Mouse (Mus musculus) forebrain, embryonic 13.5 days (tissue): ENCODE results near the gene Mapk9. TPM values are rescaled to one million over a fixed set of nuclear protein-coding genes. Genes with fewer than 3 reads are reported as not detected.

Source experiments
- ATAC-seq: fragments of 200-750 bp; cut with Nextera tagmentation; 2 replicates; pipeline ENCODE4 v1.8.0; 2017
- H3K27ac ChIP-seq: fragments of 300-500 bp; sonication (generic); 2 replicates; pipeline ENCODE4 v1.5.1; 2015; ENCODE audit warnings: inconsistent platforms, mild to moderate bottlenecking, moderate library complexity
- H3K27me3 ChIP-seq: fragments of 300-500 bp; sonication (generic); 2 replicates; pipeline ENCODE4 v1.6.1; 2015; ENCODE audit warnings: mild to moderate bottlenecking, inconsistent platforms
- H3K36me3 ChIP-seq: fragments of 300-500 bp; sonication (generic); 2 replicates; pipeline ENCODE4 v1.6.1; 2015; ENCODE audit warnings: mild to moderate bottlenecking, inconsistent platforms; ENCODE audit not compliant: poor library complexity, severe bottlenecking
- H3K4me1 ChIP-seq: fragments of 300-500 bp; sonication (generic); 2 replicates; pipeline ENCODE4 v1.6.1; 2015; ENCODE audit warnings: inconsistent platforms
- H3K4me2 ChIP-seq: fragments of 300-500 bp; sonication (generic); 2 replicates; pipeline ENCODE4 v1.6.1; 2015; ENCODE audit warnings: inconsistent platforms, mild to moderate bottlenecking, moderate library complexity
- H3K4me3 ChIP-seq: fragments of 300-500 bp; sonication (generic); 2 replicates; pipeline ENCODE4 v1.5.1; 2015; ENCODE audit warnings: mild to moderate bottlenecking, inconsistent platforms
- H3K9ac ChIP-seq: fragments of 300-500 bp; sonication (generic); 2 replicates; pipeline ENCODE4 v1.6.1; 2015; ENCODE audit warnings: mild to moderate bottlenecking, inconsistent platforms
- H3K9me3 ChIP-seq: fragments of 300-500 bp; sonication (generic); replicated peaks from 2 replicates; pipeline ENCODE4 v1.6.1; 2016; ENCODE audit warnings: inconsistent platforms
- WGBS: fragments of 180-500 bp; shearing (Covaris S2); methylation state at CpG from one replicate; pipeline ENCODE4 v1.1.7; 2015; 5-methylcytosine and 5-hydroxymethylcytosine counted together
- polyA plus RNA-seq: library from polyadenylated mRNA; unstranded; fragments of >200 nt; fragmentation: Nextera tagmentation; extraction: Ambion mirVana; gene quantifications from 2 replicates; pipeline ENCODE4 v1.2.1, GENCODE M21; 2015

Gene Mapk9
- polyA plus RNA-seq, 1 experiment from 2014 or later: 33.2 TPM

DNA sequence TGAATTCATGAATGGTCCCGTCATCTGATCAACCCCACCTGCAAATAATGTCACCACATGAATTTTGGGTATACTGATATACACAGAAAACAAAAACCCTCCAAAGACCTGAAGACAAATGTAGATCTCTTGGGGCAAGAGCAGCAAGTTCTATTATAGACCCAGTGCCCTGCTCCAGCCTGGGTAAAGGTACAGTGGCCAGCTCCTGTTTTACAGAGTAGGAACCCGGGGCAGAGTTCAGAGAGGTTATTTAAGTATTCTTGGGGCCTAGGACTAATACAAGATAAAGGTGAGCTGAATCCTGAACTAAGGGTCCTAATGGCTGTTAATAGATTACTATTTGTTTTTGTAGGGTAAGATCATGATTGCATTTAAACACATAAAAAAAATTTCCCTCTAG is 25.0 kb upstream of the Mapk9 start:
- no peak for ATAC-seq
- Histone ChIP-seq H3K4me1 (no peaks in the 10 kb centered on the region), H3K27me3 (no peaks in the 10 kb centered on the region), H3K4me3 (no peak overlapping the region), H3K4me2 (no peak overlapping the region), H3K9ac (no peak overlapping the region), H3K9me3 (no peaks in the 10 kb centered on the region), H3K27ac (no peak overlapping the region), H3K36me3 (peaks cover 15% of the 10 kb centered on the region)
- 91% methylated on average over 2 of the region's 2 CpGs for WGBS

DNA sequence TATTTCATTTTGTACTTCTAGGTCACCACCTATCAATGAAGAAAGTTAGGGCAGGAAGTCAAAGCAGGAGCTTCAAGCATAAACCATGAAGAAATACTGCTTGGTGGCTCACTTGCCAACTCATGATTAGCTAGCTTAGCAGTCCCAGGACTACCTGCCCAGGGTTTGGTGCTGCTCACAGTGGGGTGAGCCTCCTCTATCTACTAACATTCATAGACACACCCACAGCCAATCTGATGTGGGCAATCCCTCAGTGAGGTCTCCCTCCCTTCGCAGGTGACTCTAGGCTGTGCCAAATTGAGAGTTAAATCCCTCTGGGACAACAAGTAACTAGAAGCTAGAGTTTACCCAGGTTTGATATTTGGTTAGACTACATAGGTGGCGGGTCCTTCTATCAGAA is 24.2 kb upstream of the Mapk9 start:
- Histone ChIP-seq H3K27me3 (no peaks in the 10 kb centered on the region), H3K4me2 (no peak overlapping the region), H3K4me3 (no peak overlapping the region), H3K36me3 (peaks cover 18% of the 10 kb centered on the region), H3K9ac (no peak overlapping the region), H3K27ac (no peak overlapping the region), H3K9me3 (no peaks in the 10 kb centered on the region), H3K4me1 (no peaks in the 10 kb centered on the region)
- WGBS: 95% methylated on average over 2 of the region's 2 CpGs
- ATAC-seq: no peak

DNA sequence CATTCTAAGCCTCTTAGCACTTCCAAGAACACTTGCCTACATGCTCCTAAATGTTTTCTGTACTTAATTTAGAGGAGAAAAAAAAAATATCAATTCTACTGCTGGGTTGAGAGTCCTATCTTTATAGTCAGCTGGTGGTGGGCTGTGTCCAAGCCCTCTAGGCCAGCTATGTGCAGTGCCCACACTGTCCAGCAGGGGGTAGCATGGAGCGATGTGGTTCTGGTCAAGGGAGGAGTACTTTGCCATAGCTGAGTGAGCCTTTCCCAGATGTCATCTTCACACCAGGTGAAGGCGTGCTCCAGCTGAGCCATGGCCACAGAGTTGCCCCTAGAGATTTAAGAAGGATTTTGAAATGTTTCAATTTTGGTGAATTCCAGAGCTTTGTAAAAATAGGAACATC is 21.7 kb upstream of the Mapk9 start:
- Histone ChIP-seq H3K27me3 (no peaks in the 10 kb centered on the region), H3K4me2 (no peak overlapping the region), H3K4me1 (no peaks in the 10 kb centered on the region), H3K36me3 (peaks cover 22% of the 10 kb centered on the region), H3K9ac (no peak overlapping the region), H3K4me3 (no peak overlapping the region), H3K9me3 (no peaks in the 10 kb centered on the region), H3K27ac (no peak overlapping the region)
- ATAC-seq: no peak
- 44% methylated on average over 2 of the region's 2 CpGs for WGBS

DNA sequence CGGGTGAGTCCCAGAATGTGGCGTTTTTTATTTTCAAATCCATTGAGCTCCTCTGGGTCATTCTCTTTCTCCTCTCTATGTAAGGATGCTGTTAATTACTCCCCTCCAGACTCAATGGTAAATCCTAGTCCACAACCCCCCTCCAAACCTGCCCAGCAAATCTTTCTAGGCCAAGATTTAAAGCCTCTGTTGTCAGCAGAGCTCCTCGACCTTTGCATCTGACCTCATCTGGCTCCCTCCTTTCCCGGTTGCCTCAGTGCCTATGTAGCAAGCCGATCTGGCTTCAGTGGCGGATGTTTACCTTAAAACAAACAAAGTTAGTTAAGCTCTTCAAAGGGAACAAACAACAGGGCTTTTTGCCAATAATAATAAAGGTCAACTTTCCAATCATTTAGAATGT is 19.3 kb upstream of the Mapk9 start:
- Histone ChIP-seq H3K4me3 (no peak overlapping the region), H3K27me3 (no peaks in the 10 kb centered on the region), H3K36me3 (peaks cover 23% of the 10 kb centered on the region), H3K9me3 (no peaks in the 10 kb centered on the region), H3K4me2 (no peak overlapping the region), H3K4me1 (no peaks in the 10 kb centered on the region), H3K9ac (no peak overlapping the region), H3K27ac (no peak overlapping the region)
- ATAC-seq: no peak
- WGBS: 51% methylated on average over 6 of the region's 6 CpGs

DNA sequence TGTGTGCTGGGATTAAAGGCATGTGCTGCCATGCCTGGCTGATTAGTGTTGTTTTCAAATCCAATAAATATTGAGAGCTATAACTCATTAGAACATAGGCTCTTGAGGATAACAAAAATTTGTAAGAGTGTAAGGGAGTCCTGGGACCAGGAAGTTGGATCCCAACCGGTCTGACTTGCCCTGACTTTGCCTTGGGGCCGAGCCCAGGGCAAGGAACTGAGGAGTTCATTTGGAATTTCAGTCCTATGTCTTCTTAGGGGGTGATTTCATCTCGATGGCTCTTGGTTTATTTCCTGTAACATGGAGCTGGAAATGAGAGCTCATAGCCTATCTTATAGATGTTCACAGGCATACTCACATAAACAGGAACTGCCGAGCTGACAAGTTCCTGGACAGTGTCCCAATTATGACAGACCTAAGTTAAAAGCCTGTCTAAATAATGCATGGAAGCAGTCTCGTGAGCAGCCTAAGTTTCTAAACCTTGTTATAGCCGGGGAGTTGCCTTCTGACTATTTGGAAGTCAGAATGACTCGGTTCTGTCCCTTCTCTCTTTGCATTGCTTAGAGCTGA is 17.3 kb upstream of the Mapk9 start:
- H3K27ac ChIP-seq: no peak overlapping the region
- WGBS: 81% methylated on average over 7 of the region's 7 CpGs
- H3K4me1 ChIP-seq: no peaks in the 10 kb centered on the region
- H3K9me3 ChIP-seq: no peaks in the 10 kb centered on the region
- no peak for ATAC-seq
- H3K4me3 ChIP-seq: no peak overlapping the region
- peaks cover 29% of the 10 kb centered on the region for H3K36me3 ChIP-seq
- H3K4me2 ChIP-seq: no peak overlapping the region
- no peak overlapping the region for H3K9ac ChIP-seq
- no peaks in the 10 kb centered on the region for H3K27me3 ChIP-seq

DNA sequence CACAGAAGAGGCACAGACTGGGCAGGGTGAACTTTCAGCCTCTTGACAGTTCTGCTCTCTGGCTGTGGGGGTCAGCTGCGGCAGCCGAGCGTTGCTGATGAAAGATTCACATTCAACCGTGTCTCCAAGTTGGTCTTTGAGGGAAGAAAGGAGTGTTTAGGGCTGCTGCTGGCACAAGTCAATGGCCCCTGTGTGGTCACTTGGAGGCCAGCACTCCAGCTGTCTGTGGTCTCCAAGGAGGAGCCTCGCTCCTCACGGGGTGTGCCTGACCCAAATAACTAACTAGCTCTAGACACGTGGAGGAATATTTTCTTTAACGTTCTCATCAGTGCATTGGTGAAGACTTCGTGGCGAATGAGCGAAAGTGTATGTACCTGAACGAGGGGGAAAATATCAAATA is 14.6 kb upstream of the Mapk9 start:
- 86% methylated on average over 12 of the region's 12 CpGs for WGBS

DNA sequence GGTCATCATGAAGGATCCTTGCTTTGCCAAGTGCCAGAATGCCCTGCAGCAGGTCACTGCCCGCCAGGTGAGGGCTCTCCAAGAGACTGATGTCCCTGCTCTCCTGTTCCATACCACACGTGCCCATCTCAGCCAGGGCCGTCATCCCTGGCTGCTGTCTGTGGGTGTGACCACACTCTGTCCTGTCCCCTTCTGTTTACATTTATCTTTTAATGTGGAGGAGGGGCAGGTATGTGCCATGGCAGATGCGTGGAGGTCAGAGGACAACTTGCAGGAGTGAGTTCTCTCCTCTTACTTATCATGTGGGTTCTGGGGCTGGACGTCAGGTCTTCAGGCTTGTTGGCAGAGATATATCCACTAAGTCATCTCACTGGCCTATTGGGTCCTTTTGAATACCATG is 13.6 kb upstream of the Mapk9 start:
- no peak for ATAC-seq
- H3K9me3 ChIP-seq: no peaks in the 10 kb centered on the region
- H3K27ac ChIP-seq: no peak overlapping the region
- H3K4me3 ChIP-seq: no peak overlapping the region
- no peak overlapping the region for H3K9ac ChIP-seq
- 88% methylated on average over 5 of the region's 5 CpGs for WGBS
- no peaks in the 10 kb centered on the region for H3K27me3 ChIP-seq
- no peak overlapping the region for H3K4me2 ChIP-seq
- H3K4me1 ChIP-seq: peaks cover under 1% of the 10 kb centered on the region; the same call in 1 of the 2 replicates
- peaks cover 45% of the 10 kb centered on the region for H3K36me3 ChIP-seq

More for the DNA sequence above, 14.6 kb upstream of the Mapk9 start:
- H3K4me1 ChIP-seq: no peaks in the 10 kb centered on the region
- no peaks in the 10 kb centered on the region for H3K9me3 ChIP-seq
- no peak overlapping the region for H3K4me3 ChIP-seq
- ATAC-seq: no peak
- no peak overlapping the region for H3K4me2 ChIP-seq
- peaks cover 40% of the 10 kb centered on the region for H3K36me3 ChIP-seq
- H3K27ac ChIP-seq: no peak overlapping the region
- no peaks in the 10 kb centered on the region for H3K27me3 ChIP-seq
- no peak overlapping the region for H3K9ac ChIP-seq

DNA sequence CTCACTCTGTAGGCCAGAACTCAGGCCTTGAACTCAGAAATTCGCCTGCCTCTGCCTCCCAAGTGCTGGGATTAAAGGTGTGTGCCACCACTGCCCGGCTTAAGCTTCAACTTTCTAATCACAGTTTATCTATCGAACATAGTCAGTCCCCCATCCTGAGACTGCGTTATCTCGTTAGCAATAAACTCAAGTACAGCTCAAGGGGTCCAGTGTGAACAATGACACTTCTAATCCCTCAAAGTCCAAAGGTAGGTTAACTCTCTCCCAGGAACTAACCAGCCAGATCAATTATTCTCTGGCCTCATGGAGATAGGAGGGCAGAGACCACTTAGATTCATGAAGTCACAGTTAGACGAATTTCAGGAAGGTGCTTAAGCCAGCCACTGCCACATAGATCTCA is 12.3 kb upstream of the Mapk9 start:
- no peak overlapping the region for H3K4me3 ChIP-seq
- no peaks in the 10 kb centered on the region for H3K27me3 ChIP-seq
- no peak overlapping the region for H3K9ac ChIP-seq
- H3K4me2 ChIP-seq: no peak overlapping the region
- peaks cover 9% of the 10 kb centered on the region for H3K4me1 ChIP-seq
- 87% methylated on average over 6 of the region's 6 CpGs for WGBS
- no peak for ATAC-seq
- no peak overlapping the region for H3K27ac ChIP-seq
- H3K36me3 ChIP-seq: peaks cover 45% of the 10 kb centered on the region
- no peaks in the 10 kb centered on the region for H3K9me3 ChIP-seq

DNA sequence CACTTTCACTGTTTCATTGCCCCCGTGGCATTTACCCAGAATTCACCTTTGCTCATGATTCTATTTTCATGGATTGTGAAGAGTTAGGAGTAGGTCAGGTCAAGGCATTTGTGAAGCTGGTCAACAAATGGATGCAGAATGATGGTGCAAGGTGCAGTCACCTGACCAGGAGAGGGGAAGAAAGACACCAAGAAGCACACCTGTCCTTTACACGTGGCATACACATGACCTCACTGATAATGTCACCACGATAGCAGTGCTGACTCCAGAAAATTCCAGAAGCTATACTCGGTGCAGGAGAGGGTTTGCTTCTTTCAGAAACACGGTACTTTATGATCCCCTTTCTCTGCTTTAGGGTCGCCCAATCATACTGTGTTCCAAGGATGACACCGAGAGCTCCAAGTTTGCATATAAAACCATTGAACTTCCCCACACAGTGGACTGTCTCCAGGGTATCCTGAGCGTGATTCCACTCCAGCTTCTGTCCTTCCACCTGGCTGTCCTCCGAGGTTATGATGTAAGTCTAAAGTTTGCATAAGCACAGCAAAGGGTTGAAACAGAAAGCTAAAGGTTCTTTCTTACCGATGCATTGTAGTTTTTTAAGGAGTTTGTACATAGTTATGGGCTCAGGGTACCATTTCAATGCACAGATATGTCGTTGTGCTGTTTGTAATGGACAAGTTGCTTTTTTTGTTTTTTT is 11.1 kb upstream of the Mapk9 start:
- H3K4me3 ChIP-seq: no peak overlapping the region
- H3K9me3 ChIP-seq: no peaks in the 10 kb centered on the region
- no peaks in the 10 kb centered on the region for H3K27me3 ChIP-seq
- H3K27ac ChIP-seq: no peak overlapping the region
- 95% methylated on average over 11 of the region's 11 CpGs for WGBS
- no peak for ATAC-seq
- H3K4me1 ChIP-seq: peaks cover 9% of the 10 kb centered on the region
- H3K36me3 ChIP-seq: peaks cover 39% of the 10 kb centered on the region
- H3K9ac ChIP-seq: no peak overlapping the region
- H3K4me2 ChIP-seq: no peak overlapping the region

DNA sequence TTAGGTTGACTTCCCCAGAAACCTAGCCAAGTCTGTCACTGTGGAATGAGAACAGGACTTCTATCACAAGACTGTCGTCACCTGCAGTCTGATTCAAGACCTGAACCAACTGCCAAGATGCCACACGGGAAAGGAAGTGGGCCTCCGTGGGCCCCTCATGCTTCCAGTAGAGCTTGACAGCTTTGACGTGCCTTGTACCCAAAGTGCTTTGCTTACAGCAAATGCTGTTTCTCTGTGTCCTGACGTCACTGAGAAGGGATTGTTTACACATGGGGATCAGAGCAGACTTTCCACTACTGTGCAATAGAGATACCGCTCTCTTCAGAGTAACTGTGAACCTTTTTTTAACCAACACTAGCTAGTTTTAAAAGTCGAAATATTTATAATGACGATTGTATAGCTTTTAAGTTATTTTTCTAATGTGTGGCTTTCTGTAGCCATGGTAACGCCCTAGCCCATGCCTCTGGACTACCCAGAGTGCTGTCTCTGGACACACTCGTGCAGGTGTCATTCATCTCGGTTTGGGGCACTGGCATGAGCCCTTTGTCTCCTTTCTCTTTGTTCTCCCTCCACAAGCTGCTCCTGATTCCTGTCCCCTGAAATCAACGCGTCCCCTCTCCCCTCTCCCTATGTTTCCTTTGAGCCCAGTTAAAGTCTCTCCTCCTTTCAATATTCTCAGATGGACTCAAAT is 8.7 kb upstream of the Mapk9 start:
- no peak overlapping the region for H3K27ac ChIP-seq
- H3K27me3 ChIP-seq: no peaks in the 10 kb centered on the region
- H3K4me2 ChIP-seq: no peak overlapping the region
- no peaks in the 10 kb centered on the region for H3K9me3 ChIP-seq
- no peak for ATAC-seq
- H3K36me3 ChIP-seq: peaks cover 35% of the 10 kb centered on the region
- no peak overlapping the region for H3K9ac ChIP-seq
- 35% methylated on average over 13 of the region's 13 CpGs for WGBS
- H3K4me3 ChIP-seq: no peak overlapping the region
- H3K4me1 ChIP-seq: peaks cover 9% of the 10 kb centered on the region

DNA sequence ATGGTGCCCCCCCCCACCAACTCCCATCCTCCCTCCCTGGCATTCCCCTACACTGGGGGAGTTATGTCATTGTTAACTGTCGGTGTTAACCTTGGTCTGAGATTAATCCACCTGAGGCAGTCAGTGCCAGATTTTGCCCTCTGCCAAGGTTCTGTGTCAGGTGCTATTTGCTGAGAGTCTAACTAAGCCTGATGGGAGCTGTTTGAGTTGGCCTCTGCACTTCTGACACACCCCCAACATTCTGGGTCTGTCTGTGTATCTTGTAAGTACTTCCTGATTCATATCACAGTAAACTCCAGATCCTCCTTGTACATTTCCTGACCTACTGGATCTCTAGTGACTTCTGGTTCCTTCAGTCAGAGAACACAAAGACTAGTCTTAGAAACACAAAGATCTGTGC is 5.9 kb upstream of the Mapk9 start:
- ATAC-seq: no peak
- Histone ChIP-seq H3K27me3 (no peaks in the 10 kb centered on the region), H3K36me3 (peaks cover 9% of the 10 kb centered on the region; the same call in 1 of the 2 replicates), H3K4me3 (no peak overlapping the region), H3K9me3 (no peaks in the 10 kb centered on the region), H3K4me2 (no peak overlapping the region), H3K4me1 (peaks cover 11% of the 10 kb centered on the region), H3K9ac (no peak overlapping the region), H3K27ac (no peak overlapping the region)
- WGBS: 88% methylated on average over 1 of the region's 1 CpGs

DNA sequence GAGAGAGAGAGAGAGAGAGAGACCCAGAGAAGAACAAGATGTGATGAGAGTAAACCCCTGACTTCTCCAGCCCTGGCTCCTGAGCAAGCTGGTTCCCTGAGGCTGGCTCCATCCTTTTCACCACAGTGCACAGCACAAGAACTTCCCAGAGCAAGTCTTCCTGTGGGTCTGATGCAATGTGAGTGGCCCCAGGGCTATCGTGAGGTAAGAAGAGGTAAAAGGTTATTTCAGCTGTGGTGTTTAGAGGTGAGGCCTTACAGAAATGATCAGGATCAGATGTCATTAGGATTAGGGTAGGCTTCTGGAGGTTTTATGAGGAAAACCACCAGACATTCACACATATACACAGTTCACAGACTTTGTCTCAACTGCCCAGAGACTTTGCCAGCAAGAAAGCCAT is 4.7 kb upstream of the Mapk9 start:
- WGBS: 75% methylated on average over 1 of the region's 1 CpGs
- no peak overlapping the region for H3K4me2 ChIP-seq
- ATAC-seq: no peak
- no peak overlapping the region for H3K4me3 ChIP-seq
- H3K4me1 ChIP-seq: peaks cover 18% of the 10 kb centered on the region
- no peaks in the 10 kb centered on the region for H3K9me3 ChIP-seq
- no peak overlapping the region for H3K27ac ChIP-seq
- H3K9ac ChIP-seq: no peak overlapping the region
- no peaks in the 10 kb centered on the region for H3K27me3 ChIP-seq
- H3K36me3 ChIP-seq: 0 out of 2 replicates have a peak, but pooled peaks cover 9% of the 10 kb centered on the region
